14 mouse cellular contexts compared by ENCODE assay signal in the genomic region with DNA sequence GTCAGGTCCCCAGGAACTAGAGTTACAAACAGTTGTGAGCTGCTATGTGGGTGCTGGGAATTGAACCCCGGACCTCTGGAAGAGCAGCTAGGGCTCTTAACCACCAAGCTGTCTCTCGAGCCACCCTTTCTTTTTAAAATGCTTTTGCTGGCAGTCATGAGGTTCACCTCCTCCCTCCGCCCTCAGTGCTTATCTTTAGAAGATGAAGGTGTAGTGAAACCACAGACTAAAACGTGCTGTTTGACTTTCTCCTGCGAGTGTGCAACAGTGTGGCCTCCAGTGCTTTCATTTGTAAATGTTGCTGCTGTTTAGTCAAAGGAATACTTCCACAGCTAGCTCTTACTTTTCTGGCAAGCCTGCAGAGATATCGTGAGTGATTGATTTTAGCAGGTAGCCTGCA. TPM values are rescaled to one million over a fixed set of nuclear protein-coding genes. Genes with fewer than 3 reads are reported as not detected.
DNase-seq lines count a peak whose midpoint lies in the region; ATAC-seq and TF ChIP-seq lines count a peak whose summit lies in the region.
"Had no signal": no experiment of that assay in that cellular context is flagged by ENCODE, and none has a peak within 500 bp of the region (broad histone marks: within the 10 kb centered on the region; RNA-seq: fewer than 3 reads in every experiment).

No protein-coding gene starts in this region.

- TF ChIP-seq RAD21 in MEL (IDR thresholded peaks at IDR 0.05; ENCODE audit: low read depth, low read length), result no peak

- no peaks in the 10 kb centered on the region for H3K9me3 ChIP-seq in MEL (replicated peaks; ENCODE audit: insufficient read depth, low read length)
- H3K9me3 ChIP-seq in liver, embryonic 15.5 days (replicated peaks), result no peaks in the 10 kb centered on the region
- H3K9me3 ChIP-seq in kidney, embryonic 14.5 days (ENCODE audit: control insufficient read depth, low read length), result no peaks in the 10 kb centered on the region
- H3K9me3 ChIP-seq: embryonic facial prominence, embryonic 10.5 days; heart, embryonic 13.5 days; hindbrain, embryonic 13.5 days had no signal

- no peak for TF ChIP-seq CTCF in MEL (IDR thresholded peaks at IDR 0.05 in 2 of 3, conservative IDR thresholded peaks at IDR 0.05 in 1 of 3; ENCODE audit: control insufficient read depth in 1 of 3, insufficient read depth in 1 of 3, low read depth in 2 of 3, low read length in 3 of 3, poor library complexity in 1 of 3, severe bottlenecking in 1 of 3)

- H3K27me3 ChIP-seq in MEL (ENCODE audit: control insufficient read depth in 1 of 2, insufficient read depth in 2 of 2, low read length in 2 of 2), result no peaks in the 10 kb centered on the region
- no peaks in the 10 kb centered on the region for H3K27me3 ChIP-seq in liver, embryonic 15.5 days
- no peaks in the 10 kb centered on the region for H3K27me3 ChIP-seq in kidney, embryonic 14.5 days (ENCODE audit: control insufficient read depth, insufficient read depth, low read length)
- H3K27me3 ChIP-seq: heart, embryonic 13.5 days; hindbrain, embryonic 13.5 days had no signal

- H3K4me2 ChIP-seq in liver, embryonic 15.5 days, result peak overlapping the region; percentile 16; the same call in 1 of the 2 replicates
- H3K4me2 ChIP-seq in kidney, embryonic 14.5 days (replicated peaks; ENCODE audit: low read depth, low read length), result no peak overlapping the region
- H3K4me2 ChIP-seq: heart, embryonic 13.5 days; hindbrain, embryonic 13.5 days had no signal

- peak; percentile 82 for DNase-seq in MEL (ENCODE audit: low read depth, low spot score)
- peak; percentile 44 to 52 for DNase-seq in thymus, postnatal 10 days (ENCODE audit: low spot score in 2 of 2)
- DNase-seq in cerebellum, adult 8-10 months, result no peak
- DNase-seq: cerebellum, postnatal 14 days; gastrocnemius, postnatal 25 days; kidney, adult 18-20 months had no signal

- 26% methylated on average over 6 of the region's 6 CpGs for WGBS in liver, embryonic 15.5 days (ENCODE audit: insufficient replicate concordance)
- 79% methylated on average over 6 of the region's 6 CpGs for WGBS in kidney, embryonic 14.5 days

- no peaks in the 10 kb centered on the region for H3K79me2 ChIP-seq in MEL (ENCODE audit: control insufficient read depth, insufficient read depth, low read length, poor library complexity)

- no peak for TF ChIP-seq POLR2A in MEL (IDR thresholded peaks at IDR 0.05; ENCODE audit: control insufficient read depth in 1 of 2, insufficient read depth in 1 of 2, low read depth in 1 of 2, low read length in 2 of 2, poor library complexity in 1 of 2)

- H3K9ac ChIP-seq in MEL (ENCODE audit: control insufficient read depth, low read depth, low read length, poor library complexity, severe bottlenecking), result 0 out of 2 replicates have a peak overlapping the region, but pooled peaks have one; percentile 2
- no peak overlapping the region for H3K9ac ChIP-seq in liver, embryonic 15.5 days
- no peak overlapping the region for H3K9ac ChIP-seq in kidney, embryonic 14.5 days (ENCODE audit: low read depth, low read length)
- H3K9ac ChIP-seq: heart, embryonic 13.5 days; hindbrain, embryonic 13.5 days had no signal

- H3K36me3 ChIP-seq in MEL (ENCODE audit: control insufficient read depth in 1 of 2, insufficient read depth in 2 of 2, low read length in 2 of 2), result peaks cover 0 to 55% of the 10 kb centered on the region in 2 experiments; a peak in 2 of 4 replicates
- H3K36me3 ChIP-seq in liver, embryonic 15.5 days (replicated peaks), result peaks cover 27% of the 10 kb centered on the region
- peaks cover 5% of the 10 kb centered on the region; the same call in 1 of the 2 replicates for H3K36me3 ChIP-seq in kidney, embryonic 14.5 days (ENCODE audit: control insufficient read depth, insufficient read depth, low read length)

- H3K4me3 ChIP-seq in MEL (ENCODE audit: control insufficient read depth in 1 of 2, insufficient read depth in 1 of 2, low read depth in 2 of 2, low read length in 2 of 2), result peak overlapping the region in 1 of 2 experiments; percentile 9; a peak in 2 of 4 replicates
- H3K4me3 ChIP-seq in liver, embryonic 15.5 days (replicated peaks), result no peak overlapping the region
- H3K4me3 ChIP-seq in kidney, embryonic 14.5 days (ENCODE audit: low read length), result no peak overlapping the region
- H3K4me3 ChIP-seq: embryonic facial prominence, embryonic 10.5 days; heart, embryonic 13.5 days; hindbrain, embryonic 13.5 days; left cerebral cortex, adult 2 months had no signal

- TF ChIP-seq EP300 in MEL (IDR thresholded peaks at IDR 0.05; ENCODE audit: low read depth in 1 of 2, low read length in 2 of 2), result peak; percentile 58 to 70; a peak in 3 of 4 replicates

- peak; percentile 89 for ATAC-seq in CD4-positive, CD25-positive, alpha-beta regulatory T cell, adult 4 months
- 0 out of 2 replicates have a peak, but pooled peaks have one; percentile 21 for ATAC-seq in liver, embryonic 15.5 days (ENCODE audit: insufficient read depth)
- ATAC-seq in megakaryocyte, adult 5-6 weeks (ENCODE audit: poor library complexity, severe bottlenecking), result no peak
- no peak for ATAC-seq in kidney, embryonic 14.5 days (ENCODE audit: low FRiP score, low TSS enrichment)

- H3K27ac ChIP-seq in MEL (ENCODE audit: control insufficient read depth, low read depth, low read length), result peak overlapping the region; percentile 84
- H3K27ac ChIP-seq in liver, embryonic 15.5 days (replicated peaks), result no peak overlapping the region; the same call in 1 of the 2 replicates
- no peak overlapping the region for H3K27ac ChIP-seq in kidney, embryonic 14.5 days (ENCODE audit: low read depth, low read length)
- H3K27ac ChIP-seq: embryonic facial prominence, embryonic 10.5 days; heart, embryonic 13.5 days; hindbrain, embryonic 13.5 days; left cerebral cortex, adult 2 months had no signal

- peaks cover 45 to 53% of the 10 kb centered on the region in 2 experiments for H3K4me1 ChIP-seq in MEL (ENCODE audit: control insufficient read depth in 1 of 2, insufficient read depth in 2 of 2, low read length in 2 of 2)
- peaks cover 59% of the 10 kb centered on the region for H3K4me1 ChIP-seq in liver, embryonic 15.5 days (replicated peaks)
- H3K4me1 ChIP-seq in kidney, embryonic 14.5 days (ENCODE audit: control insufficient read depth, insufficient read depth, low read length), result peaks cover 8% of the 10 kb centered on the region; the same call in 1 of the 2 replicates

TF ChIP-seq in MEL, 35 proteins besides CTCF, POLR2A, EP300 and RAD21 (continues in another document):
- TF ChIP-seq TBP (IDR thresholded peaks at IDR 0.05; ENCODE audit: low read depth, low read length) (peak; percentile 93), MAX (IDR thresholded peaks at IDR 0.05; ENCODE audit: low read length) (peak; percentile 83), USF1 (IDR thresholded peaks at IDR 0.05; ENCODE audit: low read depth, low read length) (0 out of 2 replicates have a peak, but pooled peaks have one; percentile 30), RCOR1 (IDR thresholded peaks at IDR 0.05; ENCODE audit: low read depth, low read length) (peak; percentile 73; the same call in 1 of the 2 replicates), POLR2AphosphoS2 (IDR thresholded peaks at IDR 0.05; ENCODE audit: low read length) (no peak), MYC (IDR thresholded peaks at IDR 0.05; ENCODE audit: low read depth, low read length) (peak; percentile 85; the same call in 1 of the 2 replicates), ETS1 (IDR thresholded peaks at IDR 0.05; ENCODE audit: low read depth, low read length) (peak; percentile 70), NRF1 (IDR thresholded peaks at IDR 0.05; ENCODE audit: insufficient read depth, low read depth, low read length, poor library complexity, severe bottlenecking) (no peak), MAZ (IDR thresholded peaks at IDR 0.05; ENCODE audit: low read depth, low read length) (peak; percentile 87), TCF12 (IDR thresholded peaks at IDR 0.05; ENCODE audit: low read depth, low read length) (peak; percentile 62), ELF1 (IDR thresholded peaks at IDR 0.05; ENCODE audit: low read depth, low read length) (no peak), BHLHE40 (IDR thresholded peaks at IDR 0.05; ENCODE audit: borderline replicate concordance, low read depth, low read length) (peak; percentile 95), SIN3A (IDR thresholded peaks at IDR 0.05; ENCODE audit: low read length) (peak; percentile 84), MXI1 (IDR thresholded peaks at IDR 0.05; ENCODE audit: low read depth, low read length) (peak; percentile 84), CHD1 (IDR thresholded peaks at IDR 0.05; ENCODE audit: low read depth, low read length) (0 out of 2 replicates have a peak, but pooled peaks have one; percentile 53), E2F4 (IDR thresholded peaks at IDR 0.05; ENCODE audit: borderline replicate concordance, low read depth, low read length) (no peak), JUND (IDR thresholded peaks at IDR 0.05; ENCODE audit: low read depth, low read length) (no peak), MAFK (IDR thresholded peaks at IDR 0.05; ENCODE audit: borderline replicate concordance, low read depth, low read length) (0 out of 2 replicates have a peak, but pooled peaks have one; percentile 25), CHD2 (IDR thresholded peaks at IDR 0.05; ENCODE audit: low read length) (no peak), GATA1 (IDR thresholded peaks at IDR 0.05; ENCODE audit: low read depth, low read length) (peak; percentile 74)

RNA-seq across cellular contexts. Expression of a gene that starts 32.5 kb away (rescaled TPM):
- polyA plus RNA-seq in CD4-positive, CD25-positive, alpha-beta regulatory T cell, adult 4 months (2017; shearing (Covaris generic)), result 10 to 100 TPM; 15.5 to 22.3 TPM
- total RNA-seq in MEL (2012; rRNA removed), result 10.4 and 11.9 TPM in 2 replicates
- polyA plus RNA-seq in MEL (2012; ENCODE audit: insufficient read depth in 1 of 2, insufficient read length in 2 of 2, low read depth in 1 of 2, low replicate concordance in 2 of 2, missing spikeins in 1 of 2), result 10 to 100 TPM in 1 of 2 experiments, not detected in 1; 12.1 TPM
- 12.1 and 12.6 TPM in 2 replicates for polyA plus RNA-seq in liver, embryonic 15.5 days (2015; fragmentation: Nextera tagmentation; extraction: Ambion mirVana)
- 13.5 and 14.7 TPM in 2 replicates for total RNA-seq in megakaryocyte, adult 5-6 weeks (2015)
- total RNA-seq in megakaryocyte, adult 5-6 weeks (2017), result 22.6 and 23.8 TPM in 2 replicates
- 7.7 and 14.1 TPM in 2 replicates for polyA plus RNA-seq in kidney, embryonic 14.5 days (2014; fragmentation: Nextera tagmentation; extraction: Ambion mirVana)

RNA-seq across cellular contexts. Expression of a gene that starts 32.6 kb away (rescaled TPM):
- polyA plus RNA-seq in CD4-positive, CD25-positive, alpha-beta regulatory T cell, adult 4 months (2017; shearing (Covaris generic)), result 10 to 100 TPM; 29.1 to 33.3 TPM
- 17.3 and 19.3 TPM in 2 replicates for total RNA-seq in MEL (2012; rRNA removed)
- polyA plus RNA-seq in MEL (2012; ENCODE audit: insufficient read depth in 1 of 2, insufficient read length in 2 of 2, low read depth in 1 of 2, low replicate concordance in 2 of 2, missing spikeins in 1 of 2), result 10 to 100 TPM in 1 of 2 experiments, not detected in 1; 20.9 TPM
- 8.2 and 8.3 TPM in 2 replicates for polyA plus RNA-seq in liver, embryonic 15.5 days (2015; fragmentation: Nextera tagmentation; extraction: Ambion mirVana)
- total RNA-seq in megakaryocyte, adult 5-6 weeks (2015), result 19.9 and 25.2 TPM in 2 replicates
- 19.6 and 33.1 TPM in 2 replicates for total RNA-seq in megakaryocyte, adult 5-6 weeks (2017)
- polyA plus RNA-seq in kidney, embryonic 14.5 days (2014; fragmentation: Nextera tagmentation; extraction: Ambion mirVana), result 28.6 and 39.9 TPM in 2 replicates

Comparison
In these comparisons a context has a peak if more than half of its experiments do, and no peak if none do; other contexts are left out.
1. ATAC-seq: peak in CD4-positive, CD25-positive, alpha-beta regulatory T cell, adult 4 months (single experiment) and liver, embryonic 15.5 days (single experiment); none in megakaryocyte, adult 5-6 weeks (single experiment) and kidney, embryonic 14.5 days (single experiment).